Mouse (Mus musculus): ENCODE data around the gene Il1rapl1.

DNA sequence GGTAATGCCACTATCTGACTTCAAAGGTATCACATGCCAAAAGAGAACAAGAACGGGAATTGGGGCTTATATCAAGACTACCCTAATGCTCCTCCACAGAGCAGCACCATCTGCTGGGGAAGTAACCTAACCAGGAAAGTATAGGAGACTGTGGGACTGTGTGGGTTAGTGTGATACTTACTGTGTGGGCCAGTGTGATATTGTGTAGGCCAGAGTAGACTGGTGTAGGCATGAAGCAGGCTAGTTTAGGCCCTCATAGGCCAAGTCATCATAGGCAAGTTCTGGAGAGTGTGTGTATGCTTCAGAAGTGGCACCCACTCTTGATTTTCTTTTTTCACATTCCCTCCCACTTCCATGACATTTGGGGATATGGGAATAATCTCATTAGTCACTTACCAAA is 76.5 kb downstream of the Il1rapl1 start:
- TF ChIP-seq CTCF (IDR thresholded peaks at IDR 0.05; ENCODE audit: low read depth) (no peak), EP300 (optimal IDR thresholded peaks at IDR 0.05) (no peak)
